Mouse (Mus musculus) erythroblast, embryonic 14.5 days (primary cell): ENCODE results near the gene Snapin.

ENCODE experiments used
- GATA1 ChIP-seq: IDR thresholded peaks from 2 replicates; pipeline ENCODE4 v1.6.1; 2012; ENCODE audit warnings: low read length, inconsistent platforms, mixed read lengths
- TAL1 ChIP-seq: IDR thresholded peaks from 3 replicates; pipeline ENCODE4 v1.6.1; 2012; ENCODE audit warnings: low read length, inconsistent platforms, mixed read lengths

DNA sequence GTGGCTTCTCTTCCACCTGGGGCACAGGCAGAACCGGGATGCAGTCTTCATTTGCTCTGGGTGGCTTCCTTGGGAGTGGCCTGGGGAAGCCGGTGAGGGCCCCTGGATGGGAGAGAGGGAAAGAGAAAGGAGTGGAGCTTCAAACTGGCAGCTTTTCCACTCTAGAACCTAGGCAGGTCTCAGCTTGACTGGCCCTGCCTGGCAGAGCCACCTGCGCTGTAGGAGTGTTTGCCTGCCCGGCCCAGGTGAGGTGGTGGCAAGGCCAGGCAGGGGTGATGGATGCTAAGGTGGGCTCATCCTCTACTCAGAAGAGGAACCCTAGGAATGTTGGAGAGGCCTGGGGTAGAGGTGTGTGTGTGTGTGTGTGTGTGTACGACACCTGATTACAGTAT, 47.1 kb upstream of the Snapin start:
- TF ChIP-seq GATA1 (no peak), TAL1 (no peak)
